Mouse (Mus musculus): ENCODE measurements around the gene Fez2.

Gene Fez2

GRCm38 (mm10) chr17:78407581-78407980, 10.4 kb downstream of the Fez2 start:
- no peak for DNase-seq (ENCODE audit: low read depth)

- no peak for DNase-seq (ENCODE audit: low read depth)
Measured at GRCm38 (mm10) chr17:78406854-78407253, 11.1 kb downstream of the Fez2 start.

GRCm38 (mm10) chr17:78405336-78405735, 12.6 kb downstream of the Fez2 start:
- no peak for DNase-seq (ENCODE audit: low read depth)

GRCm38 (mm10) chr17:78403804-78404203, 14.1 kb downstream of the Fez2 start:
- DNase-seq (ENCODE audit: low read depth) = no peak

GRCm38 (mm10) chr17:78403229-78403628, 14.7 kb downstream of the Fez2 start:
- DNase-seq (ENCODE audit: low read depth) = no peak

GRCm38 (mm10) chr17:78402174-78402573, 15.8 kb downstream of the Fez2 start:
- no peak for DNase-seq (ENCODE audit: low read depth)

GRCm38 (mm10) chr17:78401713-78402112, 16.2 kb downstream of the Fez2 start:
- no peak for DNase-seq (ENCODE audit: low read depth)

- no peak for DNase-seq (ENCODE audit: low read depth)
Measured at GRCm38 (mm10) chr17:78401311-78401710, 16.6 kb downstream of the Fez2 start.

GRCm38 (mm10) chr17:78400130-78400840, 17.7 kb downstream of the Fez2 start:
- DNase-seq (ENCODE audit: low read depth) = no peak

GRCm38 (mm10) chr17:78392401-78393087, 25.4 kb downstream of the Fez2 start:
- no peak for DNase-seq (ENCODE audit: low read depth)

GRCm38 (mm10) chr17:78389573-78389972, 28.4 kb downstream of the Fez2 start:
- no peak for DNase-seq (ENCODE audit: low read depth)

- no peak for DNase-seq (ENCODE audit: low read depth)
Measured at GRCm38 (mm10) chr17:78388101-78388847, 29.7 kb downstream of the Fez2 start.

- DNase-seq (ENCODE audit: low read depth) = no peak
Measured at GRCm38 (mm10) chr17:78387665-78388064, 30.3 kb downstream of the Fez2 start.

- no peak for DNase-seq (ENCODE audit: low read depth)
Measured at GRCm38 (mm10) chr17:78382321-78382720, 35.6 kb downstream of the Fez2 start.

GRCm38 (mm10) chr17:78379730-78380245, 38.2 kb downstream of the Fez2 start:
- DNase-seq (ENCODE audit: low read depth) = no peak

GRCm38 (mm10) chr17:78379079-78379729, 38.7 kb downstream of the Fez2 start:
- DNase-seq (ENCODE audit: low read depth) = no peak

GRCm38 (mm10) chr17:78376587-78376986, 41.4 kb downstream of the Fez2 start:
- DNase-seq (ENCODE audit: low read depth) = no peak

- DNase-seq (ENCODE audit: low read depth) = no peak
Measured at GRCm38 (mm10) chr17:78374756-78375155, 43.2 kb downstream of the Fez2 start.

GRCm38 (mm10) chr17:78373849-78374248, 44.1 kb downstream of the Fez2 start:
- no peak for DNase-seq (ENCODE audit: low read depth)

GRCm38 (mm10) chr17:78373174-78373573, 44.8 kb downstream of the Fez2 start:
- DNase-seq (ENCODE audit: low read depth) = no peak

GRCm38 (mm10) chr17:78370445-78370844, 47.5 kb downstream of the Fez2 start:
- no peak for DNase-seq (ENCODE audit: low read depth)

GRCm38 (mm10) chr17:78368481-78368880, 49.5 kb downstream of the Fez2 start:
- DNase-seq (ENCODE audit: low read depth) = no peak
